ENCODE assay signal across 9 mouse cellular contexts in the genomic region with DNA sequence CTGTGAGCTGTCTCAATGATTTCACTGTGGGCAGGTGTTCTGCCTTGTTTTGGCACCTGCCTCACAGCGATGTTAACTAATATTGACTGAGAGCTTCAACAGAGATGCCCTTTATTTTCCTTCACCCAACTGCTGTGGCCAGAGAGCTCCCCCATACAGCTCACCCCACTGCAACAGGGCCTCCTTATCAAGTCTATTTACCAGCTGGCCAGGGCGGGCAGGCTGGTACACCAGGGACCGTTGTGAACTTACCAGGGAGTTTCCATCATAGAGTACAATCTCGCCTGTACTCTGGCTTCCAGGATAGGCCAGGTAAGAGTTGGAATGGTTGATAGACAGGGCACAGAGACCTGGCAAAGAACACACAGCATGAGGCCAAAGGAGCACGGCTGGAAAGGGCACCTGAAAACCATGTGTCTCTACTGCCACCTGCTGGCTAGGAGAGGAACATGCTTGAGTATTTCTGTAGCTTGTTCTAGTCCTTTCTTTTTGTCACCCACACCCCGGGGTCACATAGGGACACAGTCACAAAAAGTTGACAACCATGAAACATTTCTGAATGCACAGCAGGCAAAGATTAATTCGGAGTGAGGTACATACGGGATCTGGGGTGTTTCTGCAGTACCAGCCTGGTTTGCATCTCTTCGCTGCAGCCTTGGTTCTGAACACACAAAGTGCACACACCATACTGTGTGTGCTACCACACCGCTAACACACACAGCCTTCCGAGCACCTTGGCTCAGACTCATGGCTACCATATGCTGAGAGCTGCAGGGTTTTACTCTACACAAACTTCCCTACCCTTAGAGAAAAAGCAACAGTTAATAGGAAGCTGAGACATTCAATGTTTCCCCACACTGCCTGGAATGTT. TPM values are rescaled to one million over a fixed set of nuclear protein-coding genes. Genes with fewer than 3 reads are reported as not detected.
DNase-seq lines count a peak whose midpoint lies in the region; ATAC-seq lines count a peak whose summit lies in the region.
"Had no signal": no experiment of that assay in that cellular context is flagged by ENCODE, and none has a peak within 500 bp of the region (broad histone marks: within the 10 kb centered on the region; RNA-seq: fewer than 3 reads in every experiment).

No protein-coding gene starts in this region.

- H3K4me1 ChIP-seq in liver, embryonic 13.5 days (replicated peaks): peaks cover 63% of the 10 kb centered on the region
- H3K4me1 ChIP-seq: embryonic facial prominence, embryonic 13.5 days had no signal

- DNase-seq in B cell, adult 2 months: peak; percentile 84 to 85
- peak; percentile 78 for DNase-seq in adrenal gland, postnatal 10 days
- DNase-seq in embryo, embryonic 9.5 days (ENCODE audit: extremely low spot score): peak; percentile 70
- DNase-seq in heart, adult 18-20 months: peak; percentile 78 to 86
- DNase-seq in kidney, postnatal 14 days: peak; percentile 80
- DNase-seq in liver, embryonic 13.5 days: peak; percentile 67
- DNase-seq in natural killer cell, adult 2 months (ENCODE audit: low spot score in 2 of 2): peak; percentile 63 to 78
- peak; percentile 89 for DNase-seq in splenic B cell, adult 2 months (ENCODE audit: low read depth, low spot score)

- peak overlapping the region; percentile 55 for H3K9ac ChIP-seq in liver, embryonic 13.5 days
- H3K9ac ChIP-seq: embryonic facial prominence, embryonic 13.5 days had no signal

- peak overlapping the region; percentile 80 for H3K27ac ChIP-seq in liver, embryonic 13.5 days
- H3K27ac ChIP-seq: embryonic facial prominence, embryonic 13.5 days had no signal

- H3K36me3 ChIP-seq in liver, embryonic 13.5 days: peaks cover 43% of the 10 kb centered on the region
- no peaks in the 10 kb centered on the region for H3K36me3 ChIP-seq in splenic B cell, adult 2 months (ENCODE audit: control insufficient read depth, insufficient read depth, low read length, poor library complexity, severe bottlenecking)

- 33% methylated on average over 11 of the region's 11 CpGs for WGBS in liver, embryonic 13.5 days (ENCODE audit: insufficient replicate concordance)

- H3K4me3 ChIP-seq in liver, embryonic 13.5 days (replicated peaks): 0 out of 2 replicates have a peak overlapping the region, but pooled peaks have one; percentile 5
- H3K4me3 ChIP-seq: embryonic facial prominence, embryonic 13.5 days had no signal

- H3K4me2 ChIP-seq in liver, embryonic 13.5 days: peak overlapping the region; percentile 37
- H3K4me2 ChIP-seq: embryonic facial prominence, embryonic 13.5 days had no signal

- H3K9me3 ChIP-seq in liver, embryonic 13.5 days (replicated peaks): no peaks in the 10 kb centered on the region
- H3K9me3 ChIP-seq: embryonic facial prominence, embryonic 13.5 days had no signal

- no peaks in the 10 kb centered on the region for H3K27me3 ChIP-seq in liver, embryonic 13.5 days
- no peaks in the 10 kb centered on the region for H3K27me3 ChIP-seq in splenic B cell, adult 2 months (ENCODE audit: control insufficient read depth, insufficient read depth, low read length, poor library complexity, severe bottlenecking)
- H3K27me3 ChIP-seq: embryonic facial prominence, embryonic 13.5 days had no signal

- ATAC-seq in liver, embryonic 13.5 days (ENCODE audit: low read depth): peak; percentile 56

RNA-seq across cellular contexts. Expression of gene Wipi1, which starts 26.7 kb away (rescaled TPM):
- total RNA-seq in adrenal gland, postnatal 10 days (2021): 10 to 100 TPM; 35.0 to 44.2 TPM
- 100 to 1,000 TPM; 100 to 107 TPM for total RNA-seq in heart, adult 18-20 months (2021)
- polyA plus RNA-seq in liver, embryonic 13.5 days (2015; fragmentation: Nextera tagmentation; extraction: Ambion mirVana): 28.3 and 29.1 TPM in 2 replicates

Comparison
In these comparisons a context has a peak if more than half of its experiments do, and no peak if none do; other contexts are left out.
1. Peak in every context shown above with its lines: DNase-seq, ATAC-seq, H3K4me3 ChIP-seq and H3K27ac ChIP-seq.